Mouse (Mus musculus) cerebellum, adult 9-10 months (tissue): ENCODE measurements at regions not wholly inside any gene's neighbourhood (a gene's known extent, or its start where the extent isn't known, plus 50 kb on each side); places are given as distances from the start of the nearest gene placed in this dataset.
A peak's percentile ranks its signal among the peaks of the same experiment; 100 is the strongest.

Experiments used
- DNase-seq: peaks from one replicate; pipeline ENCODE4 v3.0.0; 2022

GRCm38 (mm10) chr3:121104571-121105407, 66.7 kb downstream of the Rwdd3 start:
- DNase-seq, result peak; percentile 87

GRCm38 (mm10) chr3:121102871-121103270, 68.6 kb downstream of the Rwdd3 start:
- no peak for DNase-seq

GRCm38 (mm10) chr3:121102120-121102519, 69.4 kb downstream of the Rwdd3 start:
- DNase-seq, result no peak

DNA sequence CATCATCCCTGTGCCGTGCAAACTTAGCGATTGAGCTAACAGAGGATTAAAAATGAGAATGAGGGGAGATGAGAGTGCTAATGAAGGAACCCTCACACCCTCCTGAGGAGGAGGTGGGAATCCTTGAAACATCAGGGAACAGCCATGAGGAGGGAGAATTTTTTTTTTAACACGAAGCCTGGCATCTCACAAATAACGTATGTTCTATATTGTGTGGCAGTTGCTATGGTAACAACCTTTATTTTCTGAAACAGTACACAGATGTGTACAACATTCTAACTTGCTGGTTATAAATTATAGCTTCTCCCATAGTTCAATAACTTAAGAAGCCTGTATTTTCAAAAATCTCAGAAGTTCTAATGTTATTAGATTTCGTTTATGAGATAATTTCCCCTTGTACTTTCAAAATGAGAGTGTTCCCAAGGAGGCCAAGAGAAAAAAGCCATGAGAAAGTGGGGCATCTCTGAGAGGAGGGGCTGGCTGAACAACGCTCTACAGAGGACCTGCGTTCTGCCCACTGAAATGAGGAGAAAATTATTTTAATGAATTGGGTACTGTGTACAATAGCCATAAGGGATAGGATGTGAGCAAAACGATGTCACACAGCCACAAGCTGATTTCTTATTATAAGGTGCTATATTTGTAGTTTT, 71.2 kb downstream of the Rwdd3 start:
- DNase-seq, result no peak

- DNase-seq, result peak; percentile 81
Measured at GRCm38 (mm10) chr3:121093509-121093908, 78.0 kb downstream of the Rwdd3 start.

DNA sequence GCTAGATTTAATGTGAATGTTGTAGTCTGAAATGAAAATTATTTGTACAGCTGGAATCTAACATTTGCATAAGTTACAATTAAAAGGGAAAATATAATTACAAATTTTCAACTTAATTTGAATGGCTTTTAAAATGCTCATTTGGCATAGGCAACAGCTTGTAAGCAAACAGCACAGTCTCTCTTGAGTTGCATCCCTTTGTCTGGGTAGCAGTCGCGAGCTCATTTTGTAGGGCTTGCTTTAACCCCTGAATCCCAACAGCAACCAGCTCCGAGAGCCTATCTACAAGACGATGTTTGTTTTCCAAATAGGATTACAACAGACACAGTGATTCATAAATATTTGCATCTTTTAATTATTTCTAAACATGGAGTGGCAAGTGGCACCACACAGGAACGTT, 82.8 kb downstream of the Rwdd3 start:
- no peak for DNase-seq

- DNase-seq, result no peak
Measured at GRCm38 (mm10) chr3:121068676-121069075, 102.8 kb downstream of the Rwdd3 start.

GRCm38 (mm10) chr3:121035904-121036549, 135.5 kb downstream of the Rwdd3 start:
- DNase-seq, result no peak

DNA sequence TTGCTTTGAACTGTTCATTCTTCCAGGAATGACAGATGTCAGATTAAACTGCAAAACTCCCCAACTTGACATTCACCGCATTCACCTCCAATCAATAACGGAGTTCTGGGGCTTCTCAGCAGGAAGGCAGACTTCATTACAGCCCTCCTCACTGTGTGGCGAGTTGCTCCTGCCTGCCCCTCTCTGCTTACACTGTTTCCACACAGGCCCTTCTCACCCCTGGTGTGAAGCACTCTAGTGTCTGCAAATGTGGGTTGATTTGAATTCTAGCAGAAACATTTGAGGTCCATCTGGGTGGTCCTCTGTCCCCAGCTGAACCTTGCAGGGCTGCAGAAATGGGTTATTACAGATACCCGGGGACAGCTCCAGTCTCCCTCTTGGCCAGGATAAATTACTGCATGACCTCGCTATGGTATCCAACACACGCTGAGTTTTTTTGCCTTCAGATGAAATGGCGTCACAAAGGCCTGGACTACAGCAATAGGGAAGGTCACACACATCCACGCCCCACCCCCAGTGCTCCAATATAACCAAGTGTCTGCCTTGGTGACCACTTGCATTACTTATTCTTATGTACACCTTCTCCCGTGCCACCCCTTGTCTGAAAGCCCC, 145.8 kb downstream of the Rwdd3 start:
- DNase-seq, result no peak

DNA sequence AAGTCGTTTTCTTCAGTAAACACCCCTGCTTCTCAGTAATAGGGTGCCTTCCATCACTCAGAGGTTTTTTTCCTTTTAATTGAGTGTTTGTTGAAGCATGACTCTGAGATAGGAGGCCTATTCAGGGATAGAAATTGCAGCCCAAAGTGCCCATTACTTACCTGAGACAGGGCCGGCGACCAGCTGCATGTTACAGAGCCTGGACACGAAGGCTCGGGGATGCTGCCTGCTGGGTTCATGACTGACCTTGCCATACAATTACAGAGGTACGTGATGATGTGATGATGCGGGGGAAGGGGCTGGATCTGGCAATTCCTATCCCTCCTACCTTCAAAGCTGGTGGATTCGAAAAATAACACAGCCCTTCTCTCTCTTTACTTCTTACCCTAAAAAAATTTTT, 146.7 kb downstream of the Rwdd3 start:
- DNase-seq, result no peak

- DNase-seq, result no peak
Measured at GRCm38 (mm10) chr3:121021126-121021848, 150.2 kb downstream of the Rwdd3 start.

- no peak for DNase-seq
Measured at GRCm38 (mm10) chr3:121009223-121009622, 162.3 kb downstream of the Rwdd3 start.

DNA sequence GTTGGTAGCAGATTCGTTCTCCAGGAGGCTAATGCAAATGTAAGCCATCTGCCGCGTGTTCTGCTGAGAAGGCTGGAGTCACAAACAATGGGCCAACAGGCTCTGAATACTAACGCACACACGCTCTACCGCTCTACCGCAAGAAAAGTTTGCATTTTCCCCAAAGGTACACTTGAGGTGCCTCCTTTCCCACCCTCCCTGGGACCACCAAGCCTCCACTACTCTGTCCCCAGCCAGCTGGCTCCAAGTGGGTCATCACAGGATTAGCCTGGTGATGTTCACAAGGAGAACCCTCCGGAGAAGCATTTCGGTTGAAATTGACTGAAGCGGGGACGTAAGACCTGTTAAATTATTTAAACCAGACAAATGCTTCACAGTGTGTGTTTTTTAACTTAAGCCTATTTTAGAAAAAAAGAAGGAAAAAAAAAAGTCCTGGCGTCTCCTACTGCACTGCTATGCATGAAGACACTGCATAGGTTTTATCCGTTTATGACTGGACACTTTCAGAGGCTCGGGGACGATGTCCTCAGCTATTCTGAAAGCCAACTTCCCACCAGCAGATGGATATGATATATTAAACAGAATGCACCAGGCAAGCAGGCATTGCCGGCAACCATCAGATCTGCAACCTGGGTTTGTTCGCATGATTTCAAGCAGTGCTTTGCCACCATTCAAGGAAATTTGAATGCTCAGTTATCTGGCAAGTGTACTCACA, 187.8 kb downstream of the Rwdd3 start:
- DNase-seq, result peak; percentile 77

DNA sequence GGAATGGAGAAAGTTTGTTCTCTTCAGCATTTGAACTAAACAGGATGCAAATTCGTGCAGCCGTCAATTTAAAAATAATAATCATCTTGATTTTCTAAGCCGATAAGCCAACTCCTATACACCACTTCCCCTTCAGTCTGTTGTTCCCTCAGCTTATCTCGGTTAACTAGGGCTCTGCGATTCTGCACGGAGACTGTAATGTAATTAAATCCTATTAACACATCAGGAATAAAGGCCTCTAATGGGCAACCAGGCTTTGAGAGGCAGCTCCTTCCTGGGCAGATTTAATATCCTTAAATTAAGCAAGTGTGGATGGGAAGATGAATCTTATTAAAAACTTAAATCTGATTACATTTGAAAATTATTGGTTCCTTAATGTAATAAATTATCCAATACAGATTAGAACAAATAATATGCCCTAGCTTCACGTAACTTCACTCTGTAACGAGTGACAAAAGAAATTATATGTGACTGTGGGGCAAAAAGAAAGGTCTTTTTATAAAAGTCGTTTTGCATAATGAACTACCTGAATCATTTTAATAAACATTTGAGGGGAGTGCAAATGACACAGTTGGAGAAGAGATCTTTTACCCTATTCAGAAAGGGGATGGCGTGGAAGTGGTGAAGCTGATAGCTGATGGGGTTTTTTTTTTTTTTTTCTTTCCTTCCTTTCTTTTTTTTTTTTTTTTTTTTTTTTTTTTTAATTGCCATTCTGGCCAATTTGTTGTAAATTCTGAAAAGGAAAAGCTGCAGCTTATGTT, 188.5 kb downstream of the Rwdd3 start:
- peak; percentile 20 for DNase-seq

DNA sequence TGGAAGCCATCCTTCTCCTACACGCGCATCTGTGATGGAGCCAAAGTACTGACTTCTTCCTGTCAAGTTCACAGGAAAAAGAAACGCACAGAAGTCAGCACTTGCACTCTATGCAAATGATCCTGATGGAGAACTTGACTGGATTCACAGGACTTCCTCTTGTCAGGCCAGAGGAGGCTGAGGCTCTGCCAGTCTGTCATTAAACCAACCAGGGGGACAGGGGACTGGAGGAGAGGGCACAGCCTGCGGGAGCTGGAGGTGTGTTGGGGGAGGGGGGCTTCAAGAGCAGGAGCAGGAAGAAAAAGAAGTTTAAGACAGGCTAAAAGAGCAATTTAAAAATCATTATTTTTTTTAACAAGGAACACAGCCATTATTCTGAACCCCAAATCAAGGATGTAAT, 189.3 kb downstream of the Rwdd3 start:
- DNase-seq, result no peak

- peak; percentile 72 for DNase-seq
Measured at GRCm38 (mm10) chr3:120970746-120971466, 200.6 kb downstream of the Rwdd3 start.

- peak; percentile 95 for DNase-seq
Measured at GRCm38 (mm10) chr3:120946906-120947305, 224.6 kb downstream of the Rwdd3 start.

DNA sequence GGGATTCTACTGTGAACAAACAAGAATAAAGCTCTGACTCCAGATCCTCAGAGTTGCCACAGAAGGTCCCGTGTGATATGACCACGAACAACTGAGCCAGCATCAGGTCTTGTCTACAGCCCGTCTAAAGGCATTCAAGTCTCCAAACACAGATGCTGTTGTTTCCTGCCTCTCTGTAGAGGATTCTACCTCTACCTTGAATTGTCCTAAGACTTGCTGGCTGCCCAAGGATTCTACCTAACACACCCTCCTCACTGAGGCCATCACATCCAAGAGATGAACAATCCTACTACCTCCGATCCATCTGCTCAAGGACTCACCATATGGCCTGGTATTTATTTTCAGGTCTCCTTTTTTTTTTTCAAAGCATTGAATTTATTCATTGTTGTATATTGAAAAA, 237.1 kb downstream of the Rwdd3 start:
- peak; percentile 91 for DNase-seq

GRCm38 (mm10) chr3:120920351-120920750, 251.1 kb downstream of the Rwdd3 start:
- no peak for DNase-seq

DNA sequence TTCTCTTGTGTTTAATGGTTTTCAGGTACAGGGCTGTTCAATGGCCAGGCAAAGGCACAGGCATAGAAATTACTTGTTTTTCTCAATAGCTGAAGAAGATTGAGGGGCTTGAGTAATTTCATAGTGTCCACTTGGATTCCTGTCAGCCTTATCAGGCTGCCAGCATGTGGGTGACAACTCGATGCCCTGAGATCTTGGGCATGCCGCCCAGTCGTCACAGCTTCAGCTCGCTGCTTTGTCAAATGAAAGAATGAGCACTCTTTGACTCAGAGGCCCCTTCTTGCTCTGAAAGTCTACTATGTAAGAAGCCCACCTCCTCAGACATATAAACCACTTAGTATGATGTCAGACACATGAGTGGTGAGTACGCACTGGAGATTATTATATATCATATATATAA, 272.6 kb downstream of the Rwdd3 start:
- no peak for DNase-seq

GRCm38 (mm10) chr3:120898258-120898657, 273.2 kb downstream of the Rwdd3 start:
- no peak for DNase-seq
